Mouse (Mus musculus) left cerebral cortex, postnatal 14 days (tissue): Measurements from ENCODE around the gene Rps9. TPM values are rescaled to one million over a fixed set of nuclear protein-coding genes. Genes with fewer than 3 reads are reported as not detected.
"Not testable (repeated sequence)": the region's sequence is repeated elsewhere in the genome, so short reads cannot be mapped to it uniquely, and the experiment has no call there.

Source experiments
- DNase-seq, 2 experiments: peaks; one replicate each; pipeline ENCODE4 v3.0.0; 2021 to 2022; ENCODE audit warnings: low spot score in 2 of 2, mixed read lengths in 1 of 2
- intact Hi-C: fragments of 180-260 bp; cut with DNase I; formaldehyde crosslinking; loops from one replicate; pipeline ENCODE4 v1.15.1; 2025
- microRNA-seq, 2 experiments: library from miRNA; unstranded; fragments of <30 nt; microRNA quantifications; one replicate each; pipeline ENCODE4 v1.2.0; 2022
- total RNA-seq, 2 experiments: library from RNA; stranded (reverse); gene quantifications; 2 replicates each; pipeline ENCODE4 v1.2.3; 2021

Rps9 gene
- total RNA-seq, 2 experiments from 2014 or later: 367 to 392 TPM

GRCm38 (mm10) chr7:3725459-3725858 is 21.7 kb downstream of the Rps9 start:
- DNase-seq, intact Hi-C loops: not testable (repeated sequence)

GRCm38 (mm10) chr7:3732675-3733074 is 28.9 kb downstream of the Rps9 start:
- intact Hi-C loops, DNase-seq: not testable (repeated sequence)

Small RNAs within 50 kb of the gene (microRNA-seq; reads per million reads assigned to microRNA genes)
- 6.4 to 7.1 reads per million in 2 experiments for gene Mir3572

Other genes with a start within 250 kb of the Rps9 start
- gene Tarm1, start 201.4 kb upstream of the Rps9 start, total RNA-seq: not detected
- 1 to 10 TPM; 1.2 to 1.8 TPM for gene Oscar, start 87.8 kb upstream of the Rps9 start, total RNA-seq
- gene Ndufa3, start 86.6 kb upstream of the Rps9 start, total RNA-seq: 100 to 1,000 TPM; 546 to 598 TPM
- 10 to 100 TPM; 37.0 to 43.8 TPM for gene Tfpt, start 74.1 kb upstream of the Rps9 start, total RNA-seq
- 10 to 100 TPM; 50.9 to 51.1 TPM for gene Prpf31, start 74.0 kb upstream of the Rps9 start, total RNA-seq
- 10 to 100 TPM; 49.7 to 55.9 TPM for gene Cnot3, start 58.7 kb upstream of the Rps9 start, total RNA-seq
- 1 to 10 TPM; 4.0 to 4.9 TPM for gene Leng1, start 38.2 kb upstream of the Rps9 start, total RNA-seq
- 1 to 10 TPM; 4.3 to 4.6 TPM for gene Tmc4, start 26.4 kb upstream of the Rps9 start, total RNA-seq
- 10 to 100 TPM; 61.2 to 74.1 TPM for gene Tsen34, start 11.1 kb upstream of the Rps9 start, total RNA-seq
- gene Mboat7, start 10.5 kb upstream of the Rps9 start, total RNA-seq: 100 to 1,000 TPM; 165 to 167 TPM
- under 1 TPM; 0.09 to 0.15 TPM for gene Pirb, start 16.4 kb downstream of the Rps9 start, total RNA-seq
- gene Gm15448, start 121.7 kb downstream of the Rps9 start, total RNA-seq: not detected
- not detected for gene Pira2, start 141.1 kb downstream of the Rps9 start, total RNA-seq
- gene Gm14548, start 194.1 kb downstream of the Rps9 start, total RNA-seq: not detected
- gene Lilra6, start 211.5 kb downstream of the Rps9 start, total RNA-seq: not detected